Mouse (Mus musculus): ENCODE data around the gene Rps25. TPM values are rescaled to one million over a fixed set of nuclear protein-coding genes. Genes with fewer than 3 reads are reported as not detected.
"Not testable (repeated sequence)": the region's sequence is repeated elsewhere in the genome, so short reads cannot be mapped to it uniquely, and the experiment has no call there.

Gene Rps25
- polyA plus RNA-seq, 1 experiment from 2014 or later: 1,487 TPM

DNA sequence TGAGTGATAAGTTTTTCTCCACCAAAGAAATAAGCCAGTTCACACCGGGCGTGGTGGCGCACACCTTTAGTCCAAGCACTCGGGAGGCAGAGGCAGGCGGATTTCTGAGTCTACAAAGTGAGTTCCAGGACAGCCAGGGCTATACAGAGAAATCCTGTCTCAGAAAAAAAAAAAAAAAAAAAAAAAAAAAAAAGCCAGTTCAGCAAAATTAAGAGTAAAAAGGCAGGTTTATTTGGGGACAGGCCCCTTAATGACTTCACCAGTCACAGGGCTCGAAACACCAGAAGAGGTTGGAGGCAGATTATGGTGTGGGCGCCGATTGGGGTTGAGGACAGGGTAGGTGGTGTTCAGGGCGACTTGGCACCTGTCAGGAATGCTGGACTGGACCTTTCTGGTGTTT lies 12.8 kb downstream of the Rps25 start:
- peaks cover 21% of the 10 kb centered on the region for H3K4me1 ChIP-seq (replicated peaks)
- H3K9me3 ChIP-seq (replicated peaks); H3K4me2 ChIP-seq; ATAC-seq (ENCODE audit: low read depth); DNase-seq; H3K27me3 ChIP-seq; H3K9ac ChIP-seq; H3K27ac ChIP-seq; H3K4me3 ChIP-seq (replicated peaks): not testable (repeated sequence)
- peaks cover 14% of the 10 kb centered on the region for H3K36me3 ChIP-seq
- 85% methylated on average over 9 of the region's 9 CpGs for WGBS (ENCODE audit: insufficient replicate concordance)

DNA sequence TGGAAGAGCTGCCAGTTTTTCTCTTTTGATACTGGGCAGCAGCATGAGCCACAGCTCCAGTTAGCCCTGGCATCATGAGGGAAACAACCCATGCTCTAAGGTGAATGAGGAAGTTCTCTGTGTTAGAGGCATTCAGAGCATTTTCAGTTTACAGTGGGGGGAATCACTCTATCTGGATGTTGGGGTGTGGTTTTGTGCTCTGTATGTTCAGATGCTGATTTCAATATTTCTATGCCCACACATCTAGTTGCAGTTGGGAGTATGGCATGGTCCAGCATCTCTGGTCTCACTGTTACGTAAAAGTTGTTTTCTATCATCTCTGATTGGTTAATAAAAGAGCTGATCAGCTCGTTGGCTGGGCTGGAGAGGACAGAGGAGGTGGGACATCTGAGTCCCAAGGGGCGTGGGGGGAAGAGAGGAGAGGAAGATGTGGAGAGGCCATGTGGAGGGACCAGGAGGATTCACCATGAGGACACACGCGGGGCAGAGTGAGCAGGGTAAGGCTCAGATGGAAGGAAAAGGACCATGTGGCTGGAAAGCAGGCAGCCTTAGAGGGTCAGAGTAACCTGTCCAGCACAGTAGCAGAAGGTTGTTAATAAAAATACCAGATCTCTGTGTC lies 13.4 kb downstream of the Rps25 start:
- ATAC-seq (ENCODE audit: low read depth) (no peak), DNase-seq (no peak)
- peaks cover 11% of the 10 kb centered on the region for H3K36me3 ChIP-seq
- H3K4me1 ChIP-seq (replicated peaks): peaks cover 21% of the 10 kb centered on the region
- H3K9ac ChIP-seq: no peak overlapping the region
- no peak overlapping the region for H3K4me2 ChIP-seq
- no peak overlapping the region for H3K27ac ChIP-seq
- H3K4me3 ChIP-seq (replicated peaks): no peak overlapping the region
- H3K9me3 ChIP-seq (replicated peaks): 0 out of 2 replicates have a peak, but pooled peaks cover 2% of the 10 kb centered on the region
- 55% methylated on average over 5 of the region's 5 CpGs for WGBS (ENCODE audit: insufficient replicate concordance)
- 0 out of 2 replicates have a peak, but pooled peaks cover 3% of the 10 kb centered on the region for H3K27me3 ChIP-seq

DNA sequence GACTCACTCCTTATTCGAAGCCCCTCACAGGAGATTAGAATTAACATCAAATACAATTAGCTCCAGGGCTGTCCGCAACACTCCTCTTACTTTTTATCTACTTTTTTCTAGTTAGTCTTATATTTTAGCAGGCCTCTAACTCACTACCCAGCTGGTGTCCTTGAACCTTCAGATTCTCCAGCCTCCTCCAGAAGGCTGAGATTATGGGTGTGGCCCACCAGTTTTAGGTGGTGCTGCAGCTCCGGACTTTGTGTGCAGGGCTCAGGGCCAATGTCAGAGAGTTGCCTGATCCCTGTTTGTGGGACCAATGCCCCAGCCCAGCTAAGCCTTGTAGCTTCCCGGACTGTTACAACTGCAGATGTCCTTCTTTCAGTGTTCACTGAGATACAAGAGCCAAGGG lies 16.6 kb downstream of the Rps25 start:
- Histone ChIP-seq H3K9ac (no peak overlapping the region), H3K27me3 (0 out of 2 replicates have a peak, but pooled peaks cover 3% of the 10 kb centered on the region), H3K36me3 (no peaks in the 10 kb centered on the region), H3K4me2 (no peak overlapping the region), H3K4me1 (replicated peaks) (peaks cover 2% of the 10 kb centered on the region), H3K4me3 (replicated peaks) (no peak overlapping the region), H3K27ac (no peak overlapping the region), H3K9me3 (replicated peaks) (0 out of 2 replicates have a peak, but pooled peaks cover 2% of the 10 kb centered on the region)
- ATAC-seq (ENCODE audit: low read depth) (no peak), DNase-seq (no peak)
- 55% methylated on average over 4 of the region's 4 CpGs for WGBS (ENCODE audit: insufficient replicate concordance)

DNA sequence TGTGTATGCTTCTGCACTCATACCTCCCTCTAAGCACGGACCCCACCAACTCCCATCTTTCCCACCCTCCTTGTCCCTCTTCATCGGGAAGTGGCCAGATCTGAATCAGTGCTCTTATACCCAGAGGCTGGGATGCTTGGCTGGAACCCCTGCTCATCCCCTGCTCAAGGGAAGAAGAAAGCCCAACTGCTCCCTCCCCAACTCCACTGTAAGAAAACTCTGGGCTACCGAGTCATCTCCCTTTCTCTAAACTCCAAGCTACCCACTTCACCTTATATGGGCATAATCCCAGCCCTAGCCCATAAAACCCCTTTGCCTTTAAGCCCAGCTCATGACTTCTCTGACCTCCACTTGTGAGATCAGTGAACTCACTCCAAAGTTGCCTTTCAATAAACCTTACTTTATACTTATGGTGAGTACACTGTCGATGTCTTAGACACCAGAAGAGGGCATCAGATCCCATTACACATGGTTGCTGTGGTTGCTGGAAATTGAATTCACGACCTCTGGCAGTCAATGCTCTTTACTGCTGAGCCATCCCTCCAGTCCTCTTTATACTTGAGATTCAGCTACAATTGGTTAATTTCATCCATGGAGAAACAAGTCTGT lies 25.7 kb downstream of the Rps25 start:
- DNase-seq (no peak), ATAC-seq (ENCODE audit: low read depth) (no peak)
- no peaks in the 10 kb centered on the region for H3K36me3 ChIP-seq
- no peak overlapping the region for H3K9ac ChIP-seq
- peaks cover 4% of the 10 kb centered on the region; the same call in 1 of the 2 replicates for H3K27me3 ChIP-seq
- H3K4me2 ChIP-seq: no peak overlapping the region
- no peaks in the 10 kb centered on the region for H3K4me1 ChIP-seq (replicated peaks)
- no peak overlapping the region for H3K27ac ChIP-seq
- H3K4me3 ChIP-seq (replicated peaks): no peak overlapping the region
- WGBS (ENCODE audit: insufficient replicate concordance): 25% methylated on average over 5 of the region's 5 CpGs
- no peaks in the 10 kb centered on the region for H3K9me3 ChIP-seq (replicated peaks)

DNA sequence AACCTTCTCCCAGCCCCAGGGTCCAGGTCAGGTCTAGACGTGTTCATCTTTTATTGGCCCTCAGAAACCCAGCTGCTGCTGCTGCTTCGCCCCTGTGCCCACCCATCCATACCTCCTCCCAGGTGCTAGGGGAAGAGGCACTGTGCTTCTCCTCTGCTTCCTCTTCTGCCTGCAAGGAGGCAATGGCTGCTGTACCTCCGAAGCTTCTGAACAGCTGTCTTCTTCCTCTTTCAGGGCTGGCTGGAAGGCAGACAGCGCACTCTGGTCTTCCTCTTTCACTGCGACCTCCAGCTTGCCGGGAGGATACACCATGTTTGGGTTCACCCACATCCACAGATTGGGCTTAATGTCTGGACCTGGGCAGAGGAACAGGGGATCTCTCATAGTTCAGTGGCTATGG lies 28.8 kb downstream of the Rps25 start:
- no peaks in the 10 kb centered on the region for H3K36me3 ChIP-seq
- peaks cover 8% of the 10 kb centered on the region; the same call in 1 of the 2 replicates for H3K27me3 ChIP-seq
- H3K9ac ChIP-seq: no peak overlapping the region
- no peaks in the 10 kb centered on the region for H3K4me1 ChIP-seq (replicated peaks)
- no peaks in the 10 kb centered on the region for H3K9me3 ChIP-seq (replicated peaks)
- no peak for ATAC-seq (ENCODE audit: low read depth)
- H3K27ac ChIP-seq: no peak overlapping the region
- no peak overlapping the region for H3K4me3 ChIP-seq (replicated peaks)
- DNase-seq: no peak
- H3K4me2 ChIP-seq: no peak overlapping the region
- 21% methylated on average over 6 of the region's 6 CpGs for WGBS (ENCODE audit: insufficient replicate concordance)

- no peak within 1 kb of the TSS for H3K4me2 ChIP-seq
- H3K4me3 ChIP-seq (replicated peaks): no peak within 1 kb of the TSS
- H3K27me3 ChIP-seq: peaks cover 4% of the 10 kb centered on the region; the same call in 1 of the 2 replicates
- no peak within 1 kb of the TSS for H3K9ac ChIP-seq
- no peaks in the 10 kb centered on the region for H3K36me3 ChIP-seq
- no peak within 1 kb of the TSS for H3K27ac ChIP-seq
- H3K9me3 ChIP-seq (replicated peaks): no peaks in the 10 kb centered on the region
- DNase-seq (no peak), ATAC-seq (ENCODE audit: low read depth) (no peak)
- H3K4me1 ChIP-seq (replicated peaks): no peaks in the 10 kb centered on the region
- 55% methylated on average over 19 of the region's 19 CpGs for WGBS (ENCODE audit: insufficient replicate concordance)
These were observed 34.0 kb downstream of the Rps25 start, which contains the start of gene Foxr1 for GRCm38 (mm10) chr9:44440961-44441360. TSS of gene Foxr1 (minus strand) at chr9:44441136.

DNA sequence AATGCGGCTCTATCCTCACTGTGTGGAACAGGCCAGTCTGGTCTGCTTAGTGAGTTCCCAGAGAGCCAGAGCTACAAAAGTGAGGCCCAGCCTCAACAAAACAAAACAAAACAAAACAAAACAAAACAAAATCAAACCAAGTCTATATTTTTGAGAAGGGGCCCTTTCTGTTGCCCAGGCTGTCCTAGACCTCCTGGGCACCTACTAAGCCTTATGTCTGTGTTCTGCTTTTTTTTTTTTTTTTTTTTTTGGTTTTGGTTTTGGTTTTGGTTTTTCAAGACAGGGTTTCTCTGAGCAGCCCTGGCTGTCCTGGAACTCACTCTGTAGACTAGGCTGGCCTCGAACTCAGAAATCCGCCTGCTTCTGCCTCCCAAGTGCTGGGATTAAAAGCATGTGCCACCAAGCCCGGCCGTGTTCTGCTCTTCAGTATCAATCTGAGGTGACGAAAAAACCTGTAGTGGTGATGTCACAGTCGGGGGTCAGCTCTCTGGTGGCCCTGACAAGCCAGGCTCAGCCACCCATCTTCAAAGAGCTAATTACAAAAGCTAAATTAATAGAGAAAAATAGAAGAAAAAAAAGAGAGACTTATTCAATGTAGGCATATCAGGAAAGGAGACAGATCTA lies 37.6 kb downstream of the Rps25 start:
- not testable (repeated sequence) for DNase-seq; H3K36me3 ChIP-seq; H3K4me3 ChIP-seq (replicated peaks); H3K9ac ChIP-seq; H3K4me1 ChIP-seq (replicated peaks); H3K9me3 ChIP-seq (replicated peaks); H3K4me2 ChIP-seq; ATAC-seq (ENCODE audit: low read depth); H3K27ac ChIP-seq; H3K27me3 ChIP-seq
- 62% methylated on average over 7 of the region's 7 CpGs for WGBS (ENCODE audit: insufficient replicate concordance)

DNA sequence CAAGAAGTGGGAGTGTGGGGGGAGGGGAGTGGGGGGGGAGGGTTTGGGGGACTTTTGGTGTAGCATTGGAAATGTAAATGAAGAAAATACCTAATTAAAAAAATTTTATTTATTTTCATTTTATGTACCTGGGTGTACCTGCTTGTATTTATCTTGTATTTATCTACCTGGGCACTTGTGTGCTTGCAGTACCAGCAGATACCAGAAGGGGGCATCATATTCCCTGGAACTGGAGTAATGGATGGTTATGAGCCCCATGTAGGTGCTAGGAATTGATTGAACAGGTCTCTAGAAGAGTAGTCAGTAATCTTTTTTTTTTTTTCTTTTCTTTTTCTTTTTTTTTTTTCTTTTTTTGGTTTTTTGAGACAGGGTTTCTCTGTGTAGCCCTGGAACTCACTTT lies 43.4 kb downstream of the Rps25 start:
- no peak overlapping the region for H3K4me3 ChIP-seq (replicated peaks)
- H3K4me1 ChIP-seq (replicated peaks): no peaks in the 10 kb centered on the region
- no peaks in the 10 kb centered on the region for H3K9me3 ChIP-seq (replicated peaks)
- H3K4me2 ChIP-seq: no peak overlapping the region
- H3K27ac ChIP-seq: no peak overlapping the region
- no peak for ATAC-seq (ENCODE audit: low read depth)
- H3K9ac ChIP-seq: no peak overlapping the region
- peaks cover 29% of the 10 kb centered on the region for H3K27me3 ChIP-seq
- no peak for DNase-seq
- H3K36me3 ChIP-seq: no peaks in the 10 kb centered on the region

- H3K4me3 ChIP-seq (replicated peaks): no peak overlapping the region
- no peak overlapping the region for H3K27ac ChIP-seq
- WGBS (ENCODE audit: insufficient replicate concordance): 12% methylated on average over 14 of the region's 14 CpGs
- H3K9me3 ChIP-seq (replicated peaks): no peaks in the 10 kb centered on the region
- H3K36me3 ChIP-seq: no peaks in the 10 kb centered on the region
- peak; percentile 50; the same call in 1 of the 2 replicates for ATAC-seq (ENCODE audit: low read depth)
- peak; percentile 48 for DNase-seq
- H3K4me2 ChIP-seq: no peak overlapping the region
- H3K9ac ChIP-seq: no peak overlapping the region
- no peaks in the 10 kb centered on the region for H3K4me1 ChIP-seq (replicated peaks)
- H3K27me3 ChIP-seq: peaks cover 58% of the 10 kb centered on the region
These were observed 47.4 kb downstream of the Rps25 start for GRCm38 (mm10) chr9:44454132-44454890.

DNA sequence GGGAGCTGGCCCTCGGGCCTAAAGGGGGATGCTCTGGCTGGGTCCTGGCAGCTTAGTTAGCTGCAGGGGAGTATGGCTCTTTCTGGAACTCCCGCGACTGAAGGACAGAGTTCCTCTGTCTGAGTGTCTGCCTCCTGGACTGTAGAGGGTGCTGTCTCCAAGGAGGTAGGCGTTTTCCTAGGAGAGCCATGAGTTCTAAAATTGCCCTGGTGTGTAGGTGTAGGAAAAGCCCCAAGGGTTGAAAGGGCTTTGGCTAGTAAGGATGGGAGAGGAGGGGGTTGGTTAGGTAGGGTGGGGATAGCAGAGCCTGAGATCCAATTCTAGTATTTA lies 47.9 kb downstream of the Rps25 start, which contains the start of gene Upk2:
Gene Upk2 (minus strand): TSS at position 86 of the 330 bp plus-strand sequence.
- WGBS (ENCODE audit: insufficient replicate concordance): 36% methylated on average over 4 of the region's 4 CpGs
- Histone ChIP-seq H3K9ac (no peak within 1 kb of the TSS), H3K27ac (no peak within 1 kb of the TSS), H3K4me1 (replicated peaks) (no peaks in the 10 kb centered on the region), H3K36me3 (no peaks in the 10 kb centered on the region), H3K4me2 (no peak within 1 kb of the TSS), H3K4me3 (replicated peaks) (no peak within 1 kb of the TSS), H3K9me3 (replicated peaks) (no peaks in the 10 kb centered on the region), H3K27me3 (peaks cover 58% of the 10 kb centered on the region)
- DNase-seq: no peak
- ATAC-seq (ENCODE audit: low read depth): no peak

GRCm38 (mm10) chr9:44457035-44457742 lies 50.2 kb downstream of the Rps25 start:
- H3K27ac ChIP-seq: no peak overlapping the region
- H3K9ac ChIP-seq: no peak overlapping the region
- H3K9me3 ChIP-seq (replicated peaks): no peaks in the 10 kb centered on the region
- DNase-seq (no peak), ATAC-seq (ENCODE audit: low read depth) (no peak)
- 21% methylated on average over 11 of the region's 11 CpGs for WGBS (ENCODE audit: insufficient replicate concordance)
- H3K4me1 ChIP-seq (replicated peaks): no peaks in the 10 kb centered on the region
- no peaks in the 10 kb centered on the region for H3K36me3 ChIP-seq
- H3K27me3 ChIP-seq: peaks cover 63% of the 10 kb centered on the region
- H3K4me2 ChIP-seq: no peak overlapping the region
- H3K4me3 ChIP-seq (replicated peaks): no peak overlapping the region

Measured in liver, embryonic 13.5 days (tissue).